Mouse (Mus musculus) liver, embryonic 14.5 days (tissue): ENCODE measurements at regions not wholly inside any gene's neighbourhood (a gene's known extent, or its start where the extent isn't known, plus 50 kb on each side); places are given as distances from the start of the nearest gene placed in this dataset.
A peak's percentile ranks its signal among the peaks of the same experiment; 100 is the strongest.

Experiments used
- ATAC-seq: fragments of 200-750 bp; cut with Nextera tagmentation; 2 replicates; pipeline ENCODE4 v1.8.0; 2017; ENCODE audit warnings: moderate number of reproducible peaks, mild to moderate bottlenecking, moderate library complexity; ENCODE audit not compliant: insufficient read depth
- DNase-seq, 3 experiments: peaks; one replicate each; pipeline ENCODE4 v3.0.0-alpha.2; 2012 to 2013; ENCODE audit warnings: low read depth in 3 of 3, low spot score in 3 of 3
- H3K27ac ChIP-seq: fragments of 300-500 bp; sonication (generic); 2 replicates; pipeline ENCODE4 v1.5.1; 2014; ENCODE audit warnings: moderate library complexity, mild to moderate bottlenecking, control low read depth, inconsistent platforms
- H3K27me3 ChIP-seq: fragments of 300-500 bp; sonication (generic); 2 replicates; pipeline ENCODE4 v1.6.1; 2014; ENCODE audit warnings: mild to moderate bottlenecking, low read length, moderate library complexity; ENCODE audit not compliant: control insufficient read depth, insufficient read depth
- H3K36me3 ChIP-seq: fragments of 300-500 bp; sonication (generic); replicated peaks from 2 replicates; pipeline ENCODE4 v1.6.1; 2014; ENCODE audit warnings: low read depth; ENCODE audit not compliant: control insufficient read depth, insufficient read depth
- H3K4me1 ChIP-seq, 2 experiments: fragments of 200-500 bp in 1 of 2; fragments of 300-500 bp in 1 of 2; sonication (generic) in 1 of 2; replicated peaks; 2 replicates each; pipeline ENCODE4 v1.6.1; 2012 to 2014; ENCODE audit warnings: antibody characterized with exemption in 1 of 2, inconsistent platforms in 1 of 2, low read length in 1 of 2; ENCODE audit not compliant: control insufficient read depth in 2 of 2, insufficient read depth in 2 of 2
- H3K4me2 ChIP-seq: fragments of 300-500 bp; sonication (generic); 2 replicates; pipeline ENCODE4 v1.6.1; 2014; ENCODE audit warnings: low read depth, mild to moderate bottlenecking, control low read depth, moderate library complexity
- H3K4me3 ChIP-seq, 2 experiments: fragments of 200-500 bp in 1 of 2; fragments of 300-500 bp in 1 of 2; sonication (generic) in 1 of 2; 2 replicates each; pipeline ENCODE4 v1.5.1; 2012 to 2014; ENCODE audit warnings: low read depth in 2 of 2, low read length in 2 of 2, mild to moderate bottlenecking in 2 of 2, control low read depth in 1 of 2, inconsistent platforms in 1 of 2, moderate library complexity in 1 of 2; ENCODE audit not compliant: insufficient read depth in 1 of 2
- H3K9ac ChIP-seq: fragments of 300-500 bp; sonication (generic); replicated peaks from 2 replicates; pipeline ENCODE4 v1.6.1; 2014; ENCODE audit warnings: mild to moderate bottlenecking, control low read depth, moderate library complexity
- H3K9me3 ChIP-seq: fragments of 300-500 bp; sonication (generic); 2 replicates; pipeline ENCODE4 v1.6.1; 2016; ENCODE audit warnings: low read length, mixed read lengths; ENCODE audit not compliant: control insufficient read depth
- CTCF ChIP-seq: IDR thresholded peaks from 2 replicates; pipeline ENCODE4 v1.5.1; 2016; ENCODE audit warnings: antibody characterized with exemption, low read depth, control low read depth
- EP300 ChIP-seq: IDR thresholded peaks from 2 replicates; pipeline ENCODE4 v1.6.1; 2016; ENCODE audit warnings: antibody characterized with exemption, low read depth
- WGBS: fragments of 180-500 bp; shearing (Covaris S2); extraction: QIAGEN DNeasy Blood & Tissue Kit; methylation state at CpG from one replicate; pipeline ENCODE4 v1.1.7; 2014; ENCODE audit not compliant: insufficient replicate concordance; 5-methylcytosine and 5-hydroxymethylcytosine counted together

DNA sequence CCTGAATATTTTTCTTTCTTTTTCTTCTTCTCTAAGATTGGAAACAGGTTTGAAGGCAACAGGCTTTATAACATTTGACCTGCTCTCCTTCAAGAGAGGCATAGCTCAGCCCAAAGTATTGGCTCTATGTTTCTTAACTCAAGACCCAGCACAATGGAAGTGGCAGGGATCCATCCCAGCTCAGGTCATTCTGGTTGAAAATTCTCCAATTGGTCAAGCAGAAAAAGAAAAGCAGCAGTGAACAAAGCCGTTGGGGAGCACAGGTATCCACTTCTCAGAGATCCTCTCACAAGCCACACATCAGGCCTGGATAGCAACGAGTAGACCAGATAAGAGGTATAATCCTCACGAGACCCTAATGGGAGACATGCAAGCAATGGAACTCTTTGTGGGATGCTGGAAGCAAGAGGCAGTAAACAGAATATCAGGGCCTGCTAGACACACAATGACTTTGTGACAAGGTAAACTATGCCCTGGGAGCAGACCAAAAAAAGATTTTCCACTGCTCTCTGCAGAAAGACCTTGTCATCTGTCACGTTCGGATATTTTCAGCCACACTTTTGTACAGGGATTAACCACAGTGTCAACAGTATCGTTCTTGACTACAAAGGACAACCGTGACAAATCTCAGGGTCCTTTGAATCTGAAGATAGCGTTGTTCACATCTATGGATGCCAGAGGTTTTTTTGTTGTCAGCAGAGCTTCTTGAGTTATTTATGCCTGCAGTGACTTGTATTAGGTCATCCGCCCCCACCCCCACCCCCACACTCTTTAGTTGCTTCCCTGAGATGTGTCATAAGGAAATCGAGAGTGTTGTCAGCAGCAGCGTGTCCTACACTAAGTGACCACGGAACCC lies 54.7 kb upstream of the Scrg1 start:
- TF ChIP-seq EP300 (no peak), CTCF (no peak)
- DNase-seq, result no peak
- Histone ChIP-seq H3K9ac (no peak overlapping the region), H3K4me2 (no peak overlapping the region), H3K36me3 (no peaks in the 10 kb centered on the region), H3K9me3 (no peaks in the 10 kb centered on the region), H3K4me3 (no peak overlapping the region), H3K27ac (no peak overlapping the region), H3K4me1 (no peaks in the 10 kb centered on the region), H3K27me3 (no peaks in the 10 kb centered on the region)
- 54% methylated on average over 12 of the region's 12 CpGs for WGBS
- ATAC-seq, result no peak

DNA sequence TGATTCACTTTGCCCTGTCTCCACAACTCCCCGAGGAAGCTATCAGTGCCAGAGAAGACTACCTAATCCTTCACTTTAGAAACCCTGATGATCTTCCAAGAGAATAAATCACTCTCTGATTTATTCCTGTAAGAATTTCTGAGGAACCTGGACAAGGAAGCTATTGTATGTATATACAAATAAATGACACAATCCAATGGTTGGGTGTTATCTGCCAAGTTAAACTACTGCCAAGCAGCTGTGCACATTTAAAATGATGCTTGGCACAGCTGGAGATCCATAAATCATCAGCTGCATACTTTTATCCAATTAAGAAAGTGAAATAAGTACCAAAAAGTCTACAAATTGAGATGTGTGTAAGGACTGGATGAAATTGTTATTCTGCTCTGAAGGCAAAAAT lies 54.1 kb upstream of the Scrg1 start:
- no peaks in the 10 kb centered on the region for H3K36me3 ChIP-seq
- TF ChIP-seq CTCF, result no peak
- no peaks in the 10 kb centered on the region for H3K4me1 ChIP-seq
- H3K27me3 ChIP-seq, result no peaks in the 10 kb centered on the region
- ATAC-seq (no peak), DNase-seq (no peak)
- H3K4me3 ChIP-seq, result no peak overlapping the region
- H3K9ac ChIP-seq, result no peak overlapping the region
- H3K27ac ChIP-seq, result no peak overlapping the region
- no peak overlapping the region for H3K4me2 ChIP-seq
- WGBS, result 50% methylated on average over 1 of the region's 1 CpGs
- H3K9me3 ChIP-seq, result no peaks in the 10 kb centered on the region

DNA sequence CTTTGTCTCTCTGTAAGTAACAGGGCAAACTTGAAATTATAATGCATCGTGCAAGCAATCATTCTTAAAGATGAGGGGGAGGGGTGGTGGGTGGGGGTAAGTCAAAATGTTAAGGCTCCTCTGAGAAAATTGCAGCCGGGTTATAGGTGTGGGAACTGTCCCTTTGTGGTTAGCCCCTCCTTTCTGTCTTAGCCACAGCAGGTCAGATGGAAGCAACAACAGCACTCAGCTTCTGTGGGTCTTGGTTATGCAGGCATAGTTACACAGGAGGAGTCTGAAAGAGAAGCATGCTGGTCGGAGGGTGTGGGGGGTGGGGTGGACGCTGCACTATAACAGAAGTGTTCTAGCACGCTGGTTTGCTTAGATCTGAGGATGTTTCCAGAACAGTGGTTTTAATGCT lies 53.5 kb upstream of the Scrg1 start:
- WGBS, result 42% methylated on average over 5 of the region's 5 CpGs
- Histone ChIP-seq H3K4me2 (no peak overlapping the region), H3K9me3 (no peaks in the 10 kb centered on the region), H3K27ac (no peak overlapping the region), H3K36me3 (no peaks in the 10 kb centered on the region), H3K4me3 (no peak overlapping the region), H3K9ac (no peak overlapping the region), H3K4me1 (no peaks in the 10 kb centered on the region), H3K27me3 (no peaks in the 10 kb centered on the region)
- no peak for TF ChIP-seq CTCF
- TF ChIP-seq EP300, result no peak
- DNase-seq (no peak), ATAC-seq (no peak)

DNA sequence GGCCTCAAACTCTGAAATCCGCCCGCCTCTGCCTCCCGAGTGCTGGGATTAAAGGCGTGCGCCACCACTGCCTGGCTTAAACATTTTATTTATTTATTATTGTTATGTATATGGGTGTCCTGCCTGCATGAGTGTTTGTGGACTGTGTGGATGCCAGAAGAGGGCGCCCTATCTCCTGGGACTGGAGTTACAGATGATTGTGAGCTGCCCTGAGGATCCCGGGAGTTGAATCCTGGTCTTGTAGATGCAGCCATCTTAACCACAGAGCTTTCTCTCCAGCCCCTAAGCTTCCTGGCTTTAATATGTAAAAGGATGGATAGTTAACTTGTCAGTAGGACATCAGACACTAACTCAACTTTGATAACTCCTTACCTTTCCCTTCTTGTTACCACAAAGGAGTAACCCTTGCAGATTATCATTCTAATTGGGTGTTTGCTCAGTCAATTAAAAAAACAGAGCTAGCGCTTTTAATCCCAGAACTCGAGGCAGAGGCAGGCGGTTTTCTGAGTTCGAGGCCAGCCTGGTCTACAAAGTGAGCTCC lies 52.0 kb upstream of the Scrg1 start:
- Histone ChIP-seq H3K36me3 (no peaks in the 10 kb centered on the region), H3K27me3 (no peaks in the 10 kb centered on the region), H3K4me1 (no peaks in the 10 kb centered on the region), H3K4me3 (no peak overlapping the region), H3K9me3 (no peaks in the 10 kb centered on the region), H3K27ac (no peak overlapping the region), H3K4me2 (no peak overlapping the region), H3K9ac (no peak overlapping the region)
- 69% methylated on average over 11 of the region's 11 CpGs for WGBS
- ATAC-seq (no peak), DNase-seq (no peak)
- TF ChIP-seq EP300 (no peak), CTCF (0 out of 2 replicates have a peak, but pooled peaks have one; percentile 15)

DNA sequence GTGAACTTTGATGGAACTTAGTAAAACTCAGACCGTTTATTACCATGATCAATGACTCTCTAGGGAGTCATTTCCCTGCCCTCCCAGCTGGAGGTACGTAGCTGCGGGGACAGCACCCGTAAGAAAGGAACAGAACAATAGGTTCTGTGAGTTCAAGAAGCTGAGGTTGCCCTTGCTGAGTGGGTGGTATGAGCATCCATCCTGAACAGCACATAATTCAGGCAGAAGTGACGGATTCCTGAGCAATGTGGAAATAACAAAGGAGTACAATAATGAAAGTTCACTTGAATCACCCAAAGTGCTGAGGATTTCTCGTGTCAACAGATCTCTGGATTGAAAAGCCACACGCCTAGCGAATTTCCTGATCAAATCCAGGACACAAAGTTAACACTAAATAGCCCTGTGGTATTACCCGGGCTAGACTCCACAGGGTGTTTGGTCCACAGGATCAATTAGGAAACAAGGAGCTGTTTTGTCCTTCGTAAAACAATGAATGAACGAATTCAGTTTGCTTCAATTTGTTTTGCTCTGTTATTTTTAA lies 50.4 kb upstream of the Scrg1 start:
- no peak for DNase-seq

More for the DNA sequence above, 50.4 kb upstream of the Scrg1 start:
- Histone ChIP-seq H3K27ac (no peak overlapping the region), H3K27me3 (peaks cover 6% of the 10 kb centered on the region), H3K36me3 (no peaks in the 10 kb centered on the region), H3K4me3 (no peak overlapping the region), H3K4me2 (no peak overlapping the region), H3K9ac (no peak overlapping the region), H3K4me1 (no peaks in the 10 kb centered on the region), H3K9me3 (no peaks in the 10 kb centered on the region)
- ATAC-seq, result no peak
- TF ChIP-seq CTCF (no peak), EP300 (no peak)
- 57% methylated on average over 11 of the region's 11 CpGs for WGBS
